Mouse (Mus musculus) mouse embryonic stem cell (cell line): ENCODE measurements around the gene Ywhah.

ENCODE experiments used
- in situ Hi-C, 2 experiments: fragments of 300-500 bp; cut with MboI; formaldehyde crosslinking; loops; 1 replicate in 1 of 2; 3 replicates in 1 of 2; pipeline ENCODE4 v1.14.3; 2019 to 2020; ENCODE audit warnings: low sequenced_read_pairs in 2 of 2, low pct_unique_long_range_greater_than_20kb in 1 of 2, mixed read lengths in 1 of 2; ENCODE audit not compliant: unreplicated experiment in 1 of 2

The Ywhah gene

GRCm38 (mm10) chr5:33038656-33039509 lies 20.3 kb downstream of the Ywhah start:
- in situ Hi-C loops, result loop anchor here (10.0 to 25.0 kb wide), 3 partner anchors 114 to 452 kb away; no protein-coding TSS in a partner anchor

DNA sequence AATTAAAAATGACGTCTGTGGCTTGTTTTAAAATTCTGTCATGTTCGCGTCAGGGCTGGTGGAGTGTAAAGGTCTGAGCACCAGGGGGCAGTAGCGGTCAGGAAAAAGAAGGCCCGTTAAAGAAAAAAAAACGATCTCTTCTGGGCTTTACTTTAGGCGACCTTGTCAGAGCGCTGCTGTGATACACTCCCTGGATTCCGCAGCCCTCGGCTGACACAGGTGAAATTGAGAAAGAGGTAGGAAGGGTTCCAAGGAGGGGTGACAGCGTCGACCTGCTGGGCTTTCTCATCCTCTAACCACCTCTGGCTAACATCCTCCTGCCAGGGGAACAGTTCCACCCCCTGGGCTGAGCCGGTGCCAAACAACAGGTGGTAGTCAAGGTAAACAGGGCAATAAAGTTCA lies 20.9 kb downstream of the Ywhah start:
- in situ Hi-C loops, result loop anchor here (10.0 to 25.0 kb wide), 3 partner anchors 115 to 452 kb away; no protein-coding TSS in a partner anchor

- in situ Hi-C loops, result loop anchor here in 1 of 2 experiments (25.0 kb wide), 1 partner anchor 453 kb away; no protein-coding TSS in a partner anchor
These were observed 22.1 kb downstream of the Ywhah start for GRCm38 (mm10) chr5:33040735-33041134.

GRCm38 (mm10) chr5:33043397-33043796 lies 24.8 kb downstream of the Ywhah start:
- in situ Hi-C loops, result loop anchor here in 1 of 2 experiments (25.0 kb wide), 1 partner anchor 456 kb away; no protein-coding TSS in a partner anchor

DNA sequence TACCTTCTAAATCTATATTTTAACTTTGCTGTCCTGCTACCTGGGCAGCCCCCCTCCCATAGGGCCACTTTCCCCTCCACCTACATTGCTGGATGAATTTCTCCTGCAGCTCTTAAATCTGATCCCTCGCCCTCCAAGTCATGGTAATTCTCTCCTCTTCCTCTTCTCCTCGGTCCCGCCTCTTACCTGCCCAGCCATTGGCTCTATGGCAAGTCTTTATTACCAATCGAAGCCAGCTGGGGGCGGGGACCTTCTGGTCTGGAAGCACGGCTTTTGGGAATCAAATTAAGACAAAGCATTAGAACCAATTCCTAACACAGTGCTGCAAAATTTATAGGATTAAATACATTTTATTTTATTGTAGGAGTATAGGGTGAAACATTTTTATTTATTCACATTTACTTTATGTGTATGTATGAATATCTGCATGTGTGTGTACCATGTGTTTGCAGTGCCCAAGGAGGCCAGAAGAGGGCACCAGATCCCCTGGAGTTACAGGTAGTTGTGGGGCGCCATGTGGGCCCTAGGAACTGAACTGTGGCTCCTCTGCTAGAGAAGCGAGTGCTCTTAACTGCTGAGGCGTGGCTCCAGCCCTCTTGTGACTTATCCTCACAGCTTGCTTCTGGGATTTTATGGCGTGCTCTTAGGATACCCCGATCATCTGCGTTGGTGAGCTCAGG lies 26.2 kb downstream of the Ywhah start:
- in situ Hi-C loops, result loop anchor here (5.0 to 25.0 kb wide), 3 partner anchors 93 to 457 kb away; no protein-coding TSS in a partner anchor

GRCm38 (mm10) chr5:33045316-33045705 lies 26.7 kb downstream of the Ywhah start:
- in situ Hi-C loops, result loop anchor here (5.0 to 25.0 kb wide), 3 partner anchors 92 to 458 kb away; no protein-coding TSS in a partner anchor

DNA sequence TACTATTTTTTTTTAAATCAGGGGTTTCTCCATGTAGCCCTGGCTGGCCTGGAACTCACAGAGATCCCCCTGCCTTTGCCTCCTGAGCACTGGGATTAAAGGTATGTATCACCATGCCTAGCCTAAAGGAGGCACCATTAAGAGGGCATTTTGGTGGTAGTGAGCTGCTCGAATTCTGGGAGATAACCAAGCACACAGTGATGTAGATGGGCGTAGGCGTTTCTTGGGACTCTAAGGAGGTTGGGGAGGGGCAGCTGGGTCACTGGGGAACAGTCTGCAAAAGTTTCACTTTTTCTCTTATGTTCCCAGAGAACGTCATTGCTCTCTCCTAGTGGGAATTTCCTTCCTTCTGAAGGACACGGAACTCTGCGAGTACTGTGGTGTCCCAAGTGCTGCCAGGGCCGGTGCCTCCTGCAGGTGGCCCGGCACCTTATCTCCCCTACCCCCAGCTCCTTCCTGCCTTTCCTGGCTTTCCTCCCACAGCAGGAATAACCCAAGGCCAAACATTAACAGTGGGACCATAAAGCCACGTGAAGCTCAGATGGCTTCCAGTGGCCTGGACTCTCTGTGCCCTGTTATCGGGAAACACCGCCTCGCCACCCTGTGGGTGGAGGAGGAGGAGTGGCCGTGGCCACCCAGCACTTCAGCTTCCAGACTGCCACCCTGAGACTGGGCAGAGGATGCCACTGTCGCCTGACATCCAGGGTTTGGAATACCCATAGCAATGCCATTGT lies 34.4 kb downstream of the Ywhah start:
- in situ Hi-C loops, result no loop called here

GRCm38 (mm10) chr5:33056126-33056765 lies 37.6 kb downstream of the Ywhah start:
- in situ Hi-C loops, result no loop called here

- in situ Hi-C loops, result no loop called here
These were observed 51.5 kb downstream of the Ywhah start for GRCm38 (mm10) chr5:33070071-33070470.

GRCm38 (mm10) chr5:33076490-33077191 lies 58.0 kb downstream of the Ywhah start:
- in situ Hi-C loops, result no loop called here
